Mouse (Mus musculus): ENCODE results near the gene Syap1.
"Not testable (repeated sequence)": the region's sequence is repeated elsewhere in the genome, so short reads cannot be mapped to it uniquely, and the experiment has no call there.

DNA sequence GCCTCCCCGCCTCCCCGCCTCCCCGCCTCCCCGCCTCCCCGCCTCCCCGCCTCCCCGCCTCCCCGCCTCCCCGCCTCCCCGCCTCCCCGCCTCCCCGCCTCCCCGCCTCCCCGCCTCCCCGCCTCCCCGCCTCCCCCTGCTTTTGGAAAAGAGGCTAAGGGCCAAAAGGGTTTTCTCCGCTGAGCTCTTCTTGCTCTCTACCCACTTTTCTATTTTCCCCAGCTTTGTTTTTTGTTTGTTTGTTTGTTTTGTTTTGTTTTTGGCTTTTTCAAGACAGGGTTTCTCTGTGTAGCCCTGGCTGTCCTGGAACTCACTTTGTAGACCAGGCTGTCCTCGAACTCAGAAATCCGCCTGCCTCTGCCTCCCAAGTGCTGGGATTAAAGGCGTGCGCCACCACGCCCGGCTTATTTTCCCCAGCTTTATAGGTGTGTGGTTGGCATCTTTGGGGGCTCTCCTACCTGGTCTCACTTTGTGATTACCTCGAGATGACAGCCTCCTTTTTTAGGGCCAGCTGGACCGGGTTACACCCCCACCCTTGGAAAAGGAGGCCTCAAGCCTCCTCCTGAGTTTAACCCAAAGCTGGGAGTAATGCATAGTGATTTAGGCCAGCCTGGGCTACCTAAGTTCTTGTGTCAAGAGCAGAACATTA is 452 bp upstream of the Syap1 start:
- TF ChIP-seq CTCF (IDR thresholded peaks at IDR 0.05; ENCODE audit: low read depth, low read length); TAL1 (conservative IDR thresholded peaks at IDR 0.05; ENCODE audit: low read depth, low read length); POLR2AphosphoS5 (IDR thresholded peaks at IDR 0.05; ENCODE audit: insufficient replicate concordance, low read depth, low read length); GATA1 (IDR thresholded peaks at IDR 0.05; ENCODE audit: borderline replicate concordance, low read length): not testable (repeated sequence)
